Mouse (Mus musculus) spleen, adult 2 months (tissue): Measurements from ENCODE around the gene Actb. TPM values are rescaled to one million over a fixed set of nuclear protein-coding genes. Genes with fewer than 3 reads are reported as not detected.

Source experiments
- DNase-seq, 2 experiments: peaks; one replicate each; pipeline versions ENCODE4 v3.0.0 to v3.0.0-alpha.2; 2012 to 2021; ENCODE audit warnings: low spot score in 2 of 2, low read depth in 1 of 2
- H3K27ac ChIP-seq: fragments of 200-500 bp; 2 replicates; pipeline ENCODE4 v1.5.1; 2012; ENCODE audit warnings: low read length, inconsistent platforms; ENCODE audit not compliant: insufficient read depth
- H3K27me3 ChIP-seq: fragments of 200-500 bp; 2 replicates; pipeline ENCODE4 v1.6.1; 2012; ENCODE audit warnings: mild to moderate bottlenecking, moderate library complexity, low read length, inconsistent platforms; ENCODE audit not compliant: control insufficient read depth, insufficient read depth
- H3K36me3 ChIP-seq: fragments of 200-500 bp; 2 replicates; pipeline ENCODE4 v1.6.1; 2012; ENCODE audit warnings: mild to moderate bottlenecking, low read length, inconsistent platforms; ENCODE audit not compliant: control insufficient read depth, insufficient read depth
- H3K4me1 ChIP-seq: fragments of 200-500 bp; 2 replicates; pipeline ENCODE4 v1.6.1; 2011; ENCODE audit warnings: inconsistent platforms; ENCODE audit not compliant: control insufficient read depth, insufficient read depth, insufficient read length
- H3K4me3 ChIP-seq: fragments of 200-500 bp; 2 replicates; pipeline ENCODE4 v1.5.1; 2011; ENCODE audit warnings: mild to moderate bottlenecking, inconsistent platforms; ENCODE audit not compliant: insufficient read depth, insufficient read length; ENCODE audit errors: extremely low read depth
- CTCF ChIP-seq: fragments of 200-500 bp; IDR thresholded peaks from 2 replicates; pipeline ENCODE4 v1.5.1; 2011; ENCODE audit warnings: mild to moderate bottlenecking, inconsistent platforms; ENCODE audit not compliant: insufficient read depth, insufficient read length, insufficient replicate concordance; ENCODE audit errors: extremely low read depth
- POLR2A ChIP-seq: fragments of 200-500 bp; IDR thresholded peaks from 2 replicates; pipeline ENCODE4 v1.6.1; 2011; ENCODE audit warnings: low read depth, low read length, inconsistent platforms
- WGBS: fragments of 180-500 bp; shearing (Covaris S2); methylation state at CpG from one replicate; pipeline ENCODE4 v1.1.7; 2018; 5-methylcytosine and 5-hydroxymethylcytosine counted together
- polyA plus RNA-seq: library from polyadenylated mRNA; depleted of rRNA; stranded (reverse); fragments of >200 nt; gene quantifications from 2 replicates; pipeline ENCODE4 v1.2.3, GENCODE M21; 2012

Gene Actb
- polyA plus RNA-seq, 1 experiment = 6,692 TPM

- 94% methylated on average over 20 of the region's 20 CpGs for WGBS
- Histone ChIP-seq H3K4me1 (no peaks in the 10 kb centered on the region), H3K27ac (no peak overlapping the region), H3K27me3 (no peaks in the 10 kb centered on the region), H3K36me3 (peaks cover 9% of the 10 kb centered on the region), H3K4me3 (no peak overlapping the region)
- TF ChIP-seq POLR2A (no peak), CTCF (no peak)
- no peak for DNase-seq
Observed at GRCm38 (mm10) chr5:142886761-142887160, 19.8 kb downstream of the Actb start.

GRCm38 (mm10) chr5:142886181-142886580, 20.4 kb downstream of the Actb start:
- Histone ChIP-seq H3K27me3 (no peaks in the 10 kb centered on the region), H3K4me1 (no peaks in the 10 kb centered on the region), H3K27ac (no peak overlapping the region), H3K4me3 (no peak overlapping the region), H3K36me3 (peaks cover 9% of the 10 kb centered on the region)
- no peak for DNase-seq
- TF ChIP-seq CTCF (no peak), POLR2A (no peak)
- 96% methylated on average over 19 of the region's 19 CpGs for WGBS

- Histone ChIP-seq H3K27me3 (no peaks in the 10 kb centered on the region), H3K4me1 (peaks cover 2% of the 10 kb centered on the region; the same call in 1 of the 2 replicates), H3K27ac (no peak overlapping the region), H3K36me3 (peaks cover 9% of the 10 kb centered on the region), H3K4me3 (no peak overlapping the region)
- 89% methylated on average over 11 of the region's 11 CpGs for WGBS
- TF ChIP-seq CTCF (no peak), POLR2A (no peak)
- no peak for DNase-seq
Observed at GRCm38 (mm10) chr5:142882471-142882870, 24.1 kb downstream of the Actb start.

GRCm38 (mm10) chr5:142881936-142882335, 24.6 kb downstream of the Actb start:
- whole genome bisulfite sequencing = 40% methylated on average over 8 of the region's 8 CpGs
- Histone ChIP-seq H3K4me3 (no peak overlapping the region), H3K27ac (no peak overlapping the region), H3K36me3 (peaks cover 9% of the 10 kb centered on the region), H3K4me1 (peaks cover 2% of the 10 kb centered on the region; the same call in 1 of the 2 replicates), H3K27me3 (no peaks in the 10 kb centered on the region)
- no peak for DNase-seq
- TF ChIP-seq POLR2A = no peak
- no peak for TF ChIP-seq CTCF

GRCm38 (mm10) chr5:142880806-142881516, 25.6 kb downstream of the Actb start:
- WGBS = 29% methylated on average over 13 of the region's 13 CpGs
- Histone ChIP-seq H3K27me3 (no peaks in the 10 kb centered on the region), H3K36me3 (peaks cover 6% of the 10 kb centered on the region), H3K27ac (no peak overlapping the region), H3K4me3 (no peak overlapping the region), H3K4me1 (peaks cover 2% of the 10 kb centered on the region; the same call in 1 of the 2 replicates)
- no peak for DNase-seq
- TF ChIP-seq POLR2A = no peak
- no peak for TF ChIP-seq CTCF

GRCm38 (mm10) chr5:142880246-142880645, 26.3 kb downstream of the Actb start:
- Histone ChIP-seq H3K4me1 (peaks cover 2% of the 10 kb centered on the region; the same call in 1 of the 2 replicates), H3K4me3 (no peak overlapping the region), H3K27me3 (no peaks in the 10 kb centered on the region), H3K27ac (no peak overlapping the region), H3K36me3 (peaks cover 2% of the 10 kb centered on the region; the same call in 1 of the 2 replicates)
- TF ChIP-seq CTCF = no peak
- TF ChIP-seq POLR2A = no peak
- WGBS = 82% methylated on average over 6 of the region's 6 CpGs
- no peak for DNase-seq

- Histone ChIP-seq H3K27ac (no peak overlapping the region), H3K36me3 (no peaks in the 10 kb centered on the region), H3K4me1 (peaks cover 2% of the 10 kb centered on the region; the same call in 1 of the 2 replicates), H3K4me3 (no peak overlapping the region), H3K27me3 (no peaks in the 10 kb centered on the region)
- 42% methylated on average over 8 of the region's 8 CpGs for WGBS
- peak; percentile 71 to 77 for DNase-seq
- peak; percentile 89; the same call in 1 of the 2 replicates for TF ChIP-seq CTCF
- no peak for TF ChIP-seq POLR2A
Observed at GRCm38 (mm10) chr5:142879318-142880175, 27.0 kb downstream of the Actb start.
